Mouse (Mus musculus) heart, postnatal 0 days (tissue): ENCODE results near the gene Atxn1.

ENCODE experiments used
- CTCF ChIP-seq: IDR thresholded peaks from 2 replicates; pipeline ENCODE4 v1.5.1; 2016; ENCODE audit warnings: antibody characterized with exemption, control low read depth, low read depth
- EP300 ChIP-seq: IDR thresholded peaks from 2 replicates; pipeline ENCODE4 v1.6.1; 2016; ENCODE audit warnings: antibody characterized with exemption, low read depth

DNA sequence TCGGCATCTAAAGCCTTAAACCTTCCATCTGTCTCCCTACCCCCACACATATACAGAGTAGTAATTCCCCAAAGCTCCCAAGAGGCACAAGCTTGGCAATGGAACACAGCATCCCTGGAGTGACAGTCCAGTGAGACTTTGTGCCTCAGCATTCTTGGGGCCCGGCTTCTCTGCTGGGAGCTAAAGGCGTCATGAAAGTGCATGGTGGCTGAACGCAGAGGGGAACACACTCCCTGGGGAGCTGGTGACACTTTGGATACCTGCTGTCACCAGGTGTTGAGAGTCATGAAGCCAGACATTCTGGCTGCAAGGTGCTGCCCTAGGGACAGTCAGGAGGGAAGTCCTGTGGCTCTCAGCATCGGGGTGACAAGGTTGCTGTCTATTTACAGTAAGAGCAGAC is 324.4 kb downstream of the Atxn1 start:
- no peak for TF ChIP-seq CTCF
- no peak for TF ChIP-seq EP300
